Mouse (Mus musculus): ENCODE measurements around the gene Utf1. TPM values are rescaled to one million over a fixed set of nuclear protein-coding genes. Genes with fewer than 3 reads are reported as not detected.

The Utf1 gene
- polyA plus RNA-seq, 1 experiment: 0.16 TPM

DNA sequence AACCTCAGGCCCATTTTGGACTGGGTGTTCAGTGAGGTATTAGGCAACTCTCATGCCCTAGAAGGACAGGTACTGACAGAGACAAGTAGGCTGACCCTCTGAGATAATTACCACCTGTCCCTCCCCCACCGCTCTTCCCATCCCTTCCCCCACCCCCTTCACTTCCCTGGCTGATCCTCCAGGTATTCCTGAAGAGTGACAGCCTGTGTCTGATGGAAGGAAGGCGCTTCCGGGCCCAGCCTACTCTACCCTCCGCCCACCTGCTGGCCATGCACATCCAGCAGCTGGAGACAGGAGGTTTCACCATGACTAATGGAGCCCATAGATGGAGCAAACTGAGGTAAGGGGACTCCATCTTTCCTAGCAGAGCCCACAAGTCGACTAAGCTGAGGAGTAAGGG lies 5.8 kb upstream of the Utf1 start:
- 66% methylated on average over 5 of the region's 5 CpGs for WGBS
- DNase-seq: no peak
- Histone ChIP-seq H3K4me3 (replicated peaks; ENCODE audit: insufficient read depth, low read depth, low read length) (no peak overlapping the region), H3K4me1 (ENCODE audit: control insufficient read depth, insufficient read depth, low read length) (no peaks in the 10 kb centered on the region), H3K27ac (ENCODE audit: insufficient read depth, low read length) (no peak overlapping the region), H3K27me3 (ENCODE audit: control insufficient read depth, insufficient read depth, low read length) (no peaks in the 10 kb centered on the region)
- TF ChIP-seq CTCF (IDR thresholded peaks at IDR 0.05; ENCODE audit: borderline replicate concordance, insufficient read depth, low read depth, low read length): no peak
- no peak for TF ChIP-seq POLR2A (IDR thresholded peaks at IDR 0.05; ENCODE audit: borderline replicate concordance, insufficient read depth, low read length)

DNA sequence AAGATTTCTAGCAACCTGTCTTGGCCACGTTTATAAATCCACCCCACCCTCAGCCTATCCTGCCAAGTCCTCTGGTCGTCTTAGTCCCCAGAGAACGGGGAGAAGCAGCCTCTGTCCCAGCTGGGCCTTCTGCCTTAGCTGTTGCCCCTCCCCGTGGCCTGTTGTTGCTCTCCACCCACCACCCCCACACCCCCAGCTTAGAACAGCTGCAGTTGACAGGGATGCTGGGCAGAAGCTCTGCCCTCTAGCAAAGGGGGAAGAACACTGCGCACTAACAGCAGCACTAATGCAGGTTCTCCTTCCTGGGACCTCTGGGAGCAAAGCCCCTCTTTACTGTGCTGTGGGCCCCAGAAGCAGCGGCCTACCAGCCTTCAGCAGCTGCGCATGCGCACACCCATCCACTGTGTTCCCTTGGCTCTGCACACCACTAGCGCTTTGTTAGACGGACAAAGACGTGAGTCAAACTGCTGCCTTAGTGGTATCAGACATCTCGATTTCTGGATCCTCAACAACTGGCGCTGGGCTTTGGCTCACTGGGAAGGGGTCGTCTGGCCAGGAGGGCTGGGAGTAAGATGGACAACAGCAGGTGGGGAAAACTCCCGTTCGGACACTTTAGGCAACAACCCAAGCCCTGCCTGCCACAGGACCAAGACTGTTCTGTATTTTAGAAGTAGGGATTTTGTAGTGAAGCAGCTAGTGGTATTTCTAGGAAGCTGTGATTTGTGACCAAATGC lies 2.9 kb upstream of the Utf1 start:
- Histone ChIP-seq H3K27me3 (ENCODE audit: control insufficient read depth, insufficient read depth, low read length) (peaks cover 6% of the 10 kb centered on the region; the same call in 1 of the 2 replicates), H3K4me3 (replicated peaks; ENCODE audit: insufficient read depth, low read depth, low read length) (no peak overlapping the region), H3K4me1 (ENCODE audit: control insufficient read depth, insufficient read depth, low read length) (no peaks in the 10 kb centered on the region), H3K27ac (ENCODE audit: insufficient read depth, low read length) (no peak overlapping the region)
- no peak for DNase-seq
- 45% methylated on average over 16 of the region's 16 CpGs for WGBS
- TF ChIP-seq POLR2A (IDR thresholded peaks at IDR 0.05; ENCODE audit: borderline replicate concordance, insufficient read depth, low read length) (no peak), CTCF (IDR thresholded peaks at IDR 0.05; ENCODE audit: borderline replicate concordance, insufficient read depth, low read depth, low read length) (no peak)

DNA sequence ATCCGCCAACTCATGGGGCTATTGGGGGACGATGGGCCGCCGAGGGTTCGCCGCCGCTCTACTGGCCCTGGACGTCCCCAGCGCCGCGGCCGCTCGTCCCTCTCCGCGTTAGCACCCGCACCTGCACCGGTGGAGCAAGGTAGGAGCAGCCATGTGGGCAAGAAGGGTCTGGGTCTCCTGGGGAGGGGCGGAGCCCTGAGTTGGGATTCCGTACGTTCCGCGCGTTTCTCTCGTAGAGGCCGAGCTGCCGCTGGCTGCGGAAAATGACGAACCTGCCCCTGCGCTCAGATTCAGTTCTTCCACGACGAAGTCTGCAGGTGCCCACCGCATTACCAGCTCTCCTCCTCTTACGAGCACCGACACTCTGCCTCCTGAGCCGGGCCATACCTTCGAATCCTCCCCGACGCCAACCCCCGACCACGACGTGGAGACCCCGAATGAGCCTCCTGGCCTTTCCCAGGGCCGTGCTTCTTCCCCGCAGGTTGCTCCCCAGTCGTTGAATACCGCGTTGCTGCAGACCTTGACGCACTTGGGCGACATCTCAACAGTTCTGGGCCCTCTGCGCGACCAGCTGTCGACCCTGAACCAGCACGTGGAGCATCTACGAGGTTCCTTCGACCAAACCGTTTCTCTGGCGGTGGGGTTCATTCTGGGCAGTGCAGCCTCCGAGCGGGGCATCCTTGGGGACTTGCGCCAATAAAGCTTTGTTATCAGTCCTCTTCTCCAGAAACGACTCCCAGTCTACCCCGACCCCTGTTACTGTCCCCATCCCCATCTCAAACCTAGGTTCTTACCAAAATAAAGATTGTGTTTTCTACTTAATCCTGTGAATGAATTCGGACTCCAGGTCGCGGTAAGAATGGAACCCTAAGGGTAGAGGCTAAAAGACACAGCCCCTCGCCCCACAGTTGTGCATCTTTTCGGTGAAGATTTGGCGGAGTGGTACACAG lies 977 bp downstream of the Utf1 start:
- WGBS: 10% methylated on average over 68 of the region's 68 CpGs

DNA sequence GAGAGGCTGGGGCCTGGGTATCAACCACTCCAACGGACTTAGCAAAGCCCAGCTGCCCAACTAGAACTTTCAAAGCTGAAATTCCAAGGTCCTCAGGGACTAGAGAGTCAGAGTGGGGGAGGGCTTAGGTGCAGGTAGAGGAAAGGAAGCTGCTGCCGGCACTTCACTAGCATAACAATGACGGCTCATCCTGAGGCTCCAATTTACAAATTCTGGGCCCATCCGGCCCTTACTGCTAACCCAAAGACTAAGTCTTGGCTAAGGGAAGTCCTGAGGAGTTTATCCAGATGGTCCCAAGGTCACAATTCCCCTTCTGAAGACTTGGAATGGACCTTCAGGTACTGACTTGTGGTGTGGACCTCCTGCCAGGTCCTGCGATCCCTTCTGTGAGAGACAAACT lies 1.9 kb downstream of the Utf1 start:
- Histone ChIP-seq H3K4me1 (ENCODE audit: control insufficient read depth, insufficient read depth, low read length) (0 out of 2 replicates have a peak, but pooled peaks cover 3% of the 10 kb centered on the region), H3K4me3 (replicated peaks; ENCODE audit: insufficient read depth, low read depth, low read length) (no peak overlapping the region), H3K27ac (ENCODE audit: insufficient read depth, low read length) (no peak overlapping the region), H3K27me3 (ENCODE audit: control insufficient read depth, insufficient read depth, low read length) (peaks cover 6% of the 10 kb centered on the region; the same call in 1 of the 2 replicates)
- TF ChIP-seq CTCF (IDR thresholded peaks at IDR 0.05; ENCODE audit: borderline replicate concordance, insufficient read depth, low read depth, low read length) (no peak), POLR2A (IDR thresholded peaks at IDR 0.05; ENCODE audit: borderline replicate concordance, insufficient read depth, low read length) (no peak)
- no peak for DNase-seq
- WGBS: 62% methylated on average over 5 of the region's 5 CpGs

More for the DNA sequence above, 977 bp downstream of the Utf1 start:
- no peak for TF ChIP-seq POLR2A (IDR thresholded peaks at IDR 0.05; ENCODE audit: borderline replicate concordance, insufficient read depth, low read length)
- no peak overlapping the region for H3K4me3 ChIP-seq (replicated peaks; ENCODE audit: insufficient read depth, low read depth, low read length)
- H3K4me1 ChIP-seq (ENCODE audit: control insufficient read depth, insufficient read depth, low read length): no peaks in the 10 kb centered on the region
- DNase-seq: no peak
- peaks cover 6% of the 10 kb centered on the region; the same call in 1 of the 2 replicates for H3K27me3 ChIP-seq (ENCODE audit: control insufficient read depth, insufficient read depth, low read length)
- H3K27ac ChIP-seq (ENCODE audit: insufficient read depth, low read length): no peak overlapping the region

DNA sequence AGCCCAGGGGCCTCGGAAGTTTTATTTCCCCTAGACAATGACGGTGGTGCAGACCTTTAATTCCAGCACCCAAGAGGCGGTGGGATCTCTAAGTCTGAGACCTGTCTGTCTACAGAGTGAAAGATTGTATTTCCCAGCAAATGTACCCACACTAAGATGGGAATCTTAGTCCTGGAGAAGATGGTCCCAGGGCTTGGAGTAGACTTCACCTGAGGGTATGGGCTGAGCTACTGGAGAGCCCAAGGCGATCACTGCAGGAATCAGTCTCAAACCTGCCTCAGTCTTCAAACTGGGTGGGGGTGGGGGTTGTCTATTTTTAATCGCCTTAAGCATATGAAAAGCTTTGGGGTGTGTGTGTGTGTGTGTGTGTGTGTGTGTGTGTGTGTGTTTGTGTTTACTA lies 2.4 kb downstream of the Utf1 start:
- no peak for DNase-seq
- whole genome bisulfite sequencing: 69% methylated on average over 5 of the region's 5 CpGs
- TF ChIP-seq POLR2A (IDR thresholded peaks at IDR 0.05; ENCODE audit: borderline replicate concordance, insufficient read depth, low read length) (no peak), CTCF (IDR thresholded peaks at IDR 0.05; ENCODE audit: borderline replicate concordance, insufficient read depth, low read depth, low read length) (no peak)

DNA sequence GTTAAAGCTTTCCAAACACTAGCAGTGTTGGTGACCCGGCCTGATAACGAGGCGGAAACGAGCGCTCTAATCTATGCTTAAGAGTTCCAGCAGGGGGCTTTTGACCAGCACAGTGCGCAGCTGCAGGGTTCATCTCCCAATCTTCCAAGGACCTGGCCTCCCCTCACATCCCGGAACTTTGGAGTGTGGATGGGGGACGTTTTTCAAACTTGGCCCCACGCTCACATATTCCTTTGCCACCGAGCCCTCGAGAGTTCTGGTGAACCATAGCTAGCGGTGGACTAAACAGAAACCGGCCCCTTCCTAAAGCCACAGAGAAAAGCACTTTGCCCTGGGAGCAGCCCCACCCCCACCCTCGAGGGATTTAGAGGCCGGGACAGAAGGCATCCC lies 6.3 kb downstream of the Utf1 start:
- peaks cover 3% of the 10 kb centered on the region; the same call in 1 of the 2 replicates for H3K27me3 ChIP-seq (ENCODE audit: control insufficient read depth, insufficient read depth, low read length)
- H3K4me1 ChIP-seq (ENCODE audit: control insufficient read depth, insufficient read depth, low read length): 0 out of 2 replicates have a peak, but pooled peaks cover 4% of the 10 kb centered on the region
- no peak overlapping the region for H3K27ac ChIP-seq (ENCODE audit: insufficient read depth, low read length)
- no peak for DNase-seq
- 10% methylated on average over 15 of the region's 15 CpGs for WGBS
- peak overlapping the region; percentile 60 for H3K4me3 ChIP-seq (replicated peaks; ENCODE audit: insufficient read depth, low read depth, low read length)
- TF ChIP-seq CTCF (IDR thresholded peaks at IDR 0.05; ENCODE audit: borderline replicate concordance, insufficient read depth, low read depth, low read length): no peak
- no peak for TF ChIP-seq POLR2A (IDR thresholded peaks at IDR 0.05; ENCODE audit: borderline replicate concordance, insufficient read depth, low read length)

More for the DNA sequence above, 2.4 kb downstream of the Utf1 start:
- Histone ChIP-seq H3K27me3 (ENCODE audit: control insufficient read depth, insufficient read depth, low read length) (peaks cover 6% of the 10 kb centered on the region; the same call in 1 of the 2 replicates), H3K27ac (ENCODE audit: insufficient read depth, low read length) (no peak overlapping the region), H3K4me3 (replicated peaks; ENCODE audit: insufficient read depth, low read depth, low read length) (no peak overlapping the region), H3K4me1 (ENCODE audit: control insufficient read depth, insufficient read depth, low read length) (0 out of 2 replicates have a peak, but pooled peaks cover 4% of the 10 kb centered on the region)

DNA sequence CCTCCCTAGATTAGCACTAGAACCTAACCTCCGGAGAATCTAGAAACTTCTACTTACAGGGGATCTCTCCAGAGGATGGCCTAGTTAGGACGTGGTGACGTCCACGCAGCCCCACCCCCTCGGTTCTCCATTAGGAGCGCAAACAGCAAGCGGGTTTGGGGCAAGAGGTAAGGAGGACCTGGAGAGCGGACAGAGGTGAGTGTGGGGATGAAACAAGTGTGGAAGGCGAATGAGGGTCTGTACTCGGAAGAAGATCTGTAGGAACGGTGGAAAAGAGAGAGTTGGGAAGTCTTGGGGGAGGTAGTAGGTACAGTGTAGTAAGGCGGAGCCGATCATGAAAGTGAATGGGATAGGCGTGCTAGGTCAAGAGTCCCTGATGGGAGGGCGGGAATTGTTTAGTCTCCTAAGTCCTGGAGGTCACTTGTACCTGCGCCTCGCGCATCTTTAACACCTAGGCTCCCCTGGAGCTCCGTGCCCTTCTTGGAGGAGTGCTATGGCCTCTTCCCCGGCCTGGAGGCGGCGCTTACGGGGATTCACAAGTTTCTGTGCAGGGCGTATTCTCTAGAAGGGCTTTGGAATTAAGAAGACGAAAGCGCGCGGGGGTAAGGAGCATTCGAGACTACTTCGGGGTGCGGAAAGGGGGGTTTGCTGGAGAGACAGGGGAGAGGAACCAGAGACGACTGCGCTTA lies 6.8 kb downstream of the Utf1 start:
- no peak for TF ChIP-seq POLR2A (IDR thresholded peaks at IDR 0.05; ENCODE audit: borderline replicate concordance, insufficient read depth, low read length)
- TF ChIP-seq CTCF (IDR thresholded peaks at IDR 0.05; ENCODE audit: borderline replicate concordance, insufficient read depth, low read depth, low read length): no peak
- no peak for DNase-seq
- no peak overlapping the region for H3K27ac ChIP-seq (ENCODE audit: insufficient read depth, low read length)
- under 1% methylated on average over 33 of the region's 33 CpGs for WGBS
- H3K4me3 ChIP-seq (replicated peaks; ENCODE audit: insufficient read depth, low read depth, low read length): peak overlapping the region; percentile 60
- H3K4me1 ChIP-seq (ENCODE audit: control insufficient read depth, insufficient read depth, low read length): 0 out of 2 replicates have a peak, but pooled peaks cover 4% of the 10 kb centered on the region
- peaks cover 2% of the 10 kb centered on the region; the same call in 1 of the 2 replicates for H3K27me3 ChIP-seq (ENCODE audit: control insufficient read depth, insufficient read depth, low read length)
